Mouse (Mus musculus) natural killer cell, adult 2 months (primary cell): Measurements from ENCODE around the gene Eepd1.

ENCODE experiments used
- DNase-seq, 2 experiments: peaks; one replicate each; pipeline ENCODE4 v3.0.0; 2022; ENCODE audit warnings: low spot score in 2 of 2

Eepd1 gene

DNA sequence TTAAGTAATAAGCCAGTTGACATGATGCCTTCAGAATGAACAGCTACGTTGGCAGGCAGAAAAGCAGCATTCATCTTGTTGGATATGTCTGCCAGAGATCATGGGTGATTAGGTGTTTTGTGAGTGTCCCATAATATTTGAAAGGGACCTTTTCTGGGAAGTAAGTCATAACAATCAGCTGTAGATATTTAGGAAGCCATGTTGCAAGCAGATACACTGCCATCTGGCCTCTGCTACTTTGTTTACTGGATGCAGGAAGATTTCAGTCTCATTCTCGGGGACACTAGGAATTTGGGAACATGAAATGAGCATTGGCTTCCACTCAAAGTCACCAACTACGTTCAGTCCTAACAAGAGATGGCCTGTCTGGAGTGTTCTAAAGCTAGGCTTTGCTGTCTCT, 54.1 kb downstream of the Eepd1 start:
- no peak for DNase-seq

DNA sequence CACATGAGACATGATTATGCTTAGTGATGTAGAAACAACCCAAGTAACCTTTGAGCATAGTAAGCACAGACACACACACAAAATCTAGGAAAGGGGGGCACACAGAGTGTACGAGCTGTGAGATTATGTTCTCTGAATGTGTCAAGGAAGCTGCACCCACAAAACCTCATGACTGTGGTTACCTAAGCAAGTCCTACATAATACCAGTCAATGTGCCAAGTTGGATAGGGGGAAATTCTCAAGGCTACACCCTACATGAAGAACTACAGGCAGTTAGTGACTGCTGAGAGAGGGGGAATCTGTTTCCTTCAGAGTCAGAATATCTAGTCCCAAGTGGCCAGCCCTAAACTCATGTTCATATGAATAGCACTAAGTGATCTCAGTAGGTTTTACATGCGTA, 58.1 kb downstream of the Eepd1 start:
- DNase-seq = no peak

GRCm38 (mm10) chr9:25541355-25541754, 60.0 kb downstream of the Eepd1 start:
- no peak for DNase-seq

DNA sequence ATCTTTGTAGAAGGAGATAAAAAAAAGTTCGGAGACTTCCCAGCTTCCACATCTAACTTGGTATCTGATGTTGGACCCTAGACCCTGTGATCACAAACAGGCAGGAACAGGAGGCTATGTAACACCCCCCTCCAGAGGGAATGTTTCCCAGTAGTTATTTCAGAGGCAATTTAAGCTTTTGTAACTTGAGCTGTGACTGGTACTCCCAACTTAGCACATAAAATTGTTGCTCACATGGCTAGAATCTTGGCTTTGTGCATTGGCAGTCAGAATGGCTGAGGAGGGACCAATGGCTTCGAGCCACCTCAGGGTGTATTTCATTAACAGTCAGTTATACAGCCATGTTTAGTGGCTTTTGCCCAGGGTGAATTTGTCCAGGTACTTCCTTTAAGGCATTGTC, 63.9 kb downstream of the Eepd1 start:
- DNase-seq = no peak

GRCm38 (mm10) chr9:25549130-25550060, 68.0 kb downstream of the Eepd1 start:
- no peak for DNase-seq

GRCm38 (mm10) chr9:25550196-25550595, 68.8 kb downstream of the Eepd1 start:
- DNase-seq = no peak

DNA sequence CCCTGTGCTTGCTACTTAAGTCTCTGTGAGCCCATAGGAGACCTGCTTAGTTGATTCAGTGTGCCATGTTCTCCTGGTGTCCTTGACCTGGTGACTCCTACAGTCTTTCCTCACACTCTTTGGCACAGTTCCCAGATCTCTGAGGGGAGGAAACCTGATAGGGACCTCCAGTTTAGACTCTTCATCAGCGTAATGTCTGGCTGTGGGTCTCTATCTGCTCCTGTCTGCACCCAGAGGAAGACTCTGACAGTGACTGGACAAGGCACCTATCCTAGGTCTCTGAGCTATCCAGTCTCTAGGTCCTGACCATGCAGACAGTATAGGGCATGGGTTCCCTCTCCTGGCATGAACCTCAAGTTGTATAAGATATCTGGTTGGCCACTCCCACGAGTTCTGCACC, 71.2 kb downstream of the Eepd1 start:
- DNase-seq = no peak

DNA sequence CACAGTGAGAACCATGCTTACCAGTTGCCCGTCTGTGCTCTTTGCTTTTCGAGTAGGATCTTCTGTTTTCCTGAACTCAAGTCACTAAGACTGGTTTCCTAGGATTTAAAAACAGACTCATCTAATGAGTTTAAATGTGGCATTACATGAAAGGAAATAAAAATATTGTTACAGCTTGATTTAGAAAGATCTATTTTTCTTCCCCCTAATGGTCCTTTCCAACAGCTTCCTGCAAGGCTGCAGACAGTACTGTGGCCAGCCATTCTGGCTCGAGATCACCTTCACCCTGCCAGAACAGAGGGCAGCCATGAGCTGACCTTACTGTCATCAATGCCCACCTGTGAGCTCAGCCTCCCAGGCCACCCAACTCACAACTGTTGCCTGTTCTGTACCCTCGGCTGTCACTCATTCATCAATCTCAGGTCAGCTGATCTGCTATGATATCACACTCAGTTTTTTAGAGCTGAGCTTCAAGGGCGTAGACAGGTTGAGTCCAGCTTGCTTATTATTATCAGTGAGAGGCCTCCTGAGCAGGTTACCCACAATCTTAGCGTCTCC, 73.0 kb downstream of the Eepd1 start:
- no peak for DNase-seq

GRCm38 (mm10) chr9:25555261-25555660, 73.9 kb downstream of the Eepd1 start:
- no peak for DNase-seq

GRCm38 (mm10) chr9:25556008-25556407, 74.7 kb downstream of the Eepd1 start:
- DNase-seq = no peak

DNA sequence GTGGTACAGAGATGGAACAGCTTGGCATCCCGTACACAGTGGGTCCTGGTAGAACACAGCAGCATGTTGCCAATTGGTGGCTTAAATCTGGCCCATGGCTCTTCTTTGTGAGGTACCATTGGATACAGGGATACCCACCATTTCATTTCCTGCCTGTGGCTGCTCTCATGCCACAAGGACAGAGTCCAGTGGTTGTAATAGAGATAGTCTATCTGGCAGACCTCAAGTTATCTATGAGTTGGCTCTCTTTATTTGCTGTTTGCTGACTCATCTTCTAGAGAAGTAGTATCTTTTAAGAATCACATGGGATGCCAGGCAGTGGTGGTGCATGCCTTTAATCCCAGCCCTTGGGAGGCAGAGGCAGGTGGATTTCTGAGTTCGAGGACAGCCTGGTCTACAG, 76.0 kb downstream of the Eepd1 start:
- DNase-seq = no peak

DNA sequence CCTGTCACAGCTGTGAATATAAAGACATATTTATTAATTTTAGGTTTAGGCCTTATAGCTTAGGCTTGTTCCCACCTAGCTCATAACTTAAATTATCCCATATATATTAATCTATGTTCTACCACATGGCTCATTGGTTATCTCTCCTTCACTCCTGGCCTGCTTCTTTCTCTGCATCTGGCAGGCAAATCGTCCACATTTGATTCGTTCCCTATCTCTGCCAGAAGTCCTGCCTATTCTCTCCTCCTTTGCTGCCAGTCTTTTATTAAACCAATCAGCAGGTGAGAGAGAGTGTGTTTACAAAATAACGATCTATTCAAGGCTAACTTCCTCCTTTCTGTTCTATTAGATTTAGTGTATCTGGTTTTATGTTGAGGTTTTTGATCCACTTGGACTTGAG, 77.5 kb downstream of the Eepd1 start:
- DNase-seq = no peak

DNA sequence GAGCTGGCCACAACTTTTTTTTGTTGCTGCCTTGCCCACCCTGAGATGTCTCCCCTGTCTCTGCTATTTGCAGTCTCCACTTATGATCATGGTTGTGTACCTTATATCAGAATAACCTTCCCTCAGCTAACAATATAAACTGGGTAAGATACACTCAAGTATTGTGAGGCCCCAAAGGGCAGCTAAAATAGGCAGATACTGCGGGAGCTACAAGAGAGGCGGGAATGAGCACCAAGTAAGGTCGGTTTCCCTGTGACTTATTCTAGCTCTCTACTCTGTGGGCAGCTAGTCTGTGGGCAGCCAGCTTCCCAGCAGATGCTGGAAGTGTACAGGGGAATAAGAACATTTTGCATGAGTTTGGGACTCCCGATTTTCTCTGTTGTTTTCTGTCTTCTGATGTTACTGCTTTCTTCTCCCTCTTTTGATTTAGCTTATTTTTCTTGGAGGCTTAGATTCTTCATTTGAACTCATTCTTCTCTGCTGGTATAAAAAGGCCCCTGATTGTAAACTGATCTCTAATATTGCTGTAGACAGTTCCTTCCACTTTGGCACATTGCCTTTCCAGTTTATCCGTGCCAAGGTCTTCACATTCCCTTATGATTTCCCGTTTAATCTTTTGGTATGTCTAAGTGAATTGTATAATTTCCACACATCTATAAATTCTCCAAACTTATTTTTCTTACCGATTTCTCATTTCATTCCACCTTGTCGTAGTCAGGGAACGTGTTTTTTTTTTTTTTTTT, 78.8 kb downstream of the Eepd1 start:
- DNase-seq = no peak

DNA sequence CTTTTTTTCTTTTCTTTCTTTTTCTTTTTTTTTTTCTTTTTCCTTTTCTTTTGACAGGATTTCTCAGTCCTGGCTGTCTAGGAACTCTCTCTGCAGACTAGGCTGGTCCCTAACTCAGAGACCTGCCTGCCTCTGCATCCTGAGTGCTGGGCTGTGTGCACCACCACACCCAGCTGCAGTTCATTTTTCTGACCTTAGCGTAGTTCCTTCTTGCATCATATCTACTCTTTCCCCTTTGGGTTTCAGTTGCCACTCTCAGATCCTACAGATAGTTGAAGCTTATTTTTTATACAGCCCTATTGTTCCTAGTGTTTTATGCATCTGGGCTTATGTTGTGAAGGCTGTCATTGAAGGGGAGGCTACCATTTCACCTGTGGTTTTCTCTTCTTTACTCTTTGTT, 79.8 kb downstream of the Eepd1 start:
- DNase-seq = no peak

- no peak for DNase-seq
These were observed 82.5 kb downstream of the Eepd1 start for GRCm38 (mm10) chr9:25563806-25564205.

- no peak for DNase-seq
These were observed 85.7 kb downstream of the Eepd1 start for GRCm38 (mm10) chr9:25567071-25567470.

GRCm38 (mm10) chr9:25568783-25569182, 87.4 kb downstream of the Eepd1 start:
- no peak for DNase-seq

DNA sequence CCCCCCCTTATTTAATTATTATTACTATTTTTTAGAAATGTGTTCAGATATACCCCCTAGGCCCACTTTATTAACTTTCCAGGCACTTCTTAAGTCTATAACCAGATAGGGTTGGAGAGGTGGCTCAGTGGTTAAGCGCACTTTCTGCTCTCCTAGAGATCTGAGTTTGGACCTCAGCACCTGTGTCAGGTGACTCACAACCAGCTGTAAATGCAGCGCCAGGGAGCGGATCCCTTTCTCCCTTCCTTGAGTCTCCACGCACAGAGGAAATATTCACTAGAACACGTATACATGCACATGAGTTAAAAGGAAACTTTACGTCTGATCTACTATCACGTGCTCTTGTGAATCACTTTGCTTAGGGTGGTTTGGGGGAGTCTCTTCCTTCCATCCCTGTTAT, 88.7 kb downstream of the Eepd1 start:
- DNase-seq = no peak

DNA sequence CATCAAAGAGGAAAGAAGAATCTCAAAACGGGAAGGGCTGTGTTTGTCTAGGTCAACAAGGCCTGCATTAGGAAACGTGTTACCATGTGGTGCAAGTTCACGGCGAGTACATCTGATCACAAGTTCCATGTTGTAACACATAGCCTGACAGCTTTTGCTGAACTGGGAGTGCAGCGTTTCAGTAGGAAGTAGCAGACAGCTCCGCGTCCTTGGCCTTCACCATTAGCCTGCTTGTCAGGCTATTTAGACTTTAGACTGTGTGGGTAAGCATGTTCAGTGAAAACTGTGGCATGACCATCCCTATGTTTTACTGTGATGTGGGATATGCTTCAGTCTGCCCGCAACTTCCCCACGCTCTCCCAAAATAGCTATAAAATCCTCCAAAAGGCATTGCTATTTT, 89.1 kb downstream of the Eepd1 start:
- no peak for DNase-seq

DNA sequence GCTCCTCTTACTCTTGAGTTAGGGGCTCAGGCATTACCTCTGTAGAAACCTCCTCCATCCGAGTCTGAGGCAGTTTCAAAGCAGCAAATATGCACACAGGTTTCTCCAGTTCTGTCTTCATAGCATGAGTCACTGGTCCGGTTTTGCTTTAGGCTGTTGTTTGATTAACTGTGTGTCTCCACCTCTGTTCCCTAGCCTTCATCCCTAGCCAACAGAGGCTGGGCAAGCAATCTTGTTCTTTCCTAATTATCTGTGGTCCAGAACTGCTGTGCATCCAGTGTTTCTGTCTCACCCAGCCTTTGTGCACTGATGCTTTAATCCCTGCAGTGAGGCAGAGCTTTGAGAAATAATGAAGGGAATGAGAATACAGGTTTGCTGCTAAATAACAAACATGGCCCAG, 90.0 kb downstream of the Eepd1 start:
- no peak for DNase-seq

DNA sequence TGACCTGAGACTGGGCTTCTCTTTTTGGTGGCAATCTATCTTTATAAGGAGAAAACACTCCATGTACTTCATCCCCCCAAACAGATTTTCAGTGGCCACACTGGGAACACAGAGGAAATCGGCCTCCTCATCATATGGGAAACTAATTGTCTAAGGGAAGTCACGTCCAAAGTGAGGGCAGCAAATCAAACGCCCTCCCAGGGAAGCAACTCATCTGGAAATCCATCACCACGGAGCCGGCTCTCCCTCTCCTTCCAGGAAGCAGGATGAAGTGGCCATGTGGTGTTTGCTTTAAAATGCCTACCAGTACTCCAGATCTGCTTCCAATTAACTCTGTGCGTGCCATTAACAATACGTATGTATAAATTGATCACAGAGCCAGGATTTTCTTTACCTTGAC, 92.4 kb downstream of the Eepd1 start:
- no peak for DNase-seq

DNA sequence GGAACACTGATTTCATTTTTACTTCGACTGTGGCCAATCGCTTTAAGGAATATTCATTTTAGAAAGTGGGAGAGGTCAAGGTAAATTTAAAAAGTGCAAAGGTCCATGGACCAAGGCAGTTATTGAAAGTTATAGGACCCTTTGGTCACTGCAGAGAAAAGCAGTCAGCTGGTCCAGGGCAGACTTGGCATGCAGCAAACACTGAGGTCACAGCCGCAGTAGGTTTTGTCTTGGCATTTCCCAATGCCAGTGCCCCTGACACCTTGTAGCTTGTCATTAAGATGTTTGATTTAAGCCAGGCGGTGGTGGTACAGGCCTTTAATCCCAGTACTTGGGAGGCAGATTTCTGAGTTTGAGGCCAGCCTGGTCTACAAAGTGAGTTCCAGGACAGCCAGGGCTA, 92.8 kb downstream of the Eepd1 start:
- no peak for DNase-seq
